Mouse (Mus musculus): ENCODE measurements around the gene Gm10717. TPM values are rescaled to one million over a fixed set of nuclear protein-coding genes. Genes with fewer than 3 reads are reported as not detected.
"Not testable (repeated sequence)": the region's sequence is repeated elsewhere in the genome, so short reads cannot be mapped to it uniquely, and the experiment has no call there.

Gm10717 gene
- polyA plus RNA-seq, 1 experiment: not detected

DNA sequence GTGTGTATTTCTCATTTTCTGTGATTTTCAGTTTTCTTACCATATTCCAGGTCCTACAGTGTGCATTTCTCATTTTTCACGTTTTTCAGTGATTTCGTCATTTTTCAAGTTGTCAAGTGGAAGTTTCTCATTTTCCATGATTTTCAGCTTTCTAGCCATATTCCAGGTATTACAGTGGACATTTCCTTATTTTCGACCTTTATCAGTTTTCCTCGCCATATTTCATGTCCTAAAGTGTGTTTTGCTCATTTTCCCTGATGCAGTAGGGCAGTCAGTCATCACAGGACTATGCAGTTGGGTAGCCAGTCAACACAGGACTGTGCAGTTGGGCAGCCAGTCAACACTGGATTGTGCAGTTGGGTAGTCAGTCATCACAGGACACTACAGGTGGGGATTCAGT, 12.9 kb downstream of the Gm10717 start:
- H3K4me3 ChIP-seq (ENCODE audit: insufficient read depth, low read depth, low read length); H3K4me1 ChIP-seq (ENCODE audit: control insufficient read depth, insufficient read depth, low read length); H3K27ac ChIP-seq (ENCODE audit: insufficient read depth, low read depth, low read length): not testable (repeated sequence)
- WGBS: 66% methylated on average over 4 of the region's 4 CpGs

Other genes with a start within 250 kb of the Gm10717 start
- gene Gm10722, start 24.5 kb upstream of the Gm10717 start, polyA plus RNA-seq (2012; ENCODE audit: insufficient read depth, insufficient read length, low replicate concordance, missing spikeins): not detected in 2 replicates
- gene Gm11168, start 22.1 kb upstream of the Gm10717 start, polyA plus RNA-seq (2012; ENCODE audit: insufficient read depth, insufficient read length, low replicate concordance, missing spikeins): not detected in 2 replicates
- not detected in 2 replicates for gene Gm10721, start 12.3 kb upstream of the Gm10717 start, polyA plus RNA-seq (2012; ENCODE audit: insufficient read depth, insufficient read length, low replicate concordance, missing spikeins)
- not detected in 2 replicates for gene Gm10720, start 9.8 kb upstream of the Gm10717 start, polyA plus RNA-seq (2012; ENCODE audit: insufficient read depth, insufficient read length, low replicate concordance, missing spikeins)
- not detected in 2 replicates for gene Gm10719, start 8.0 kb upstream of the Gm10717 start, polyA plus RNA-seq (2012; ENCODE audit: insufficient read depth, insufficient read length, low replicate concordance, missing spikeins)
- gene Gm10718, start 1.9 kb upstream of the Gm10717 start, polyA plus RNA-seq (2012; ENCODE audit: insufficient read depth, insufficient read length, low replicate concordance, missing spikeins): not detected in 2 replicates
- gene Gm17535, start 9.2 kb downstream of the Gm10717 start, polyA plus RNA-seq (2012; ENCODE audit: insufficient read depth, insufficient read length, low replicate concordance, missing spikeins): not detected in 2 replicates
- gene Gm10715, start 11.5 kb downstream of the Gm10717 start, polyA plus RNA-seq (2012; ENCODE audit: insufficient read depth, insufficient read length, low replicate concordance, missing spikeins): not detected in 2 replicates